Mouse (Mus musculus) Patski (cell line): Measurements from ENCODE around the gene Prmt3. TPM values are rescaled to one million over a fixed set of nuclear protein-coding genes. Genes with fewer than 3 reads are reported as not detected.

Experiments
- ATAC-seq: fragments of 100-300 bp; one replicate; pipeline ENCODE4 v1.8.0; 2021
- CTCF ChIA-PET: fragments of 350-600 bp; sonication (Branson Sonifier 250); formaldehyde crosslinking; loops from one replicate; lab custom pipeline; 2022; ENCODE audit warnings: inconsistent platforms; lab: Charles Lee
- POLR2A ChIA-PET: fragments of 350-600 bp; sonication (Branson Sonifier 250); formaldehyde crosslinking; loops from one replicate; lab custom pipeline; 2022; ENCODE audit warnings: antibody characterized with exemption, inconsistent platforms; lab: Charles Lee
- DNase-seq: peaks from one replicate; pipeline ENCODE4 v3.0.0-alpha.2; 2011; ENCODE audit warnings: low read depth, low spot score
- H3K27me3 ChIP-seq: fragments of 371-371 bp; one replicate; pipeline ENCODE4 v1.5.1; 2021
- CTCF ChIP-seq: fragments of 100-300 bp; IDR thresholded peaks from one replicate; pipeline ENCODE4 v1.5.1; 2021
- in situ Hi-C: fragments of 300-500 bp; cut with MboI; formaldehyde crosslinking; loops from 3 replicates; pipeline ENCODE4 v1.11.1; 2018; ENCODE audit warnings: low pct_unique_long_range_greater_than_20kb, mixed read lengths
- polyA plus RNA-seq: library from polyadenylated mRNA; unstranded; gene quantifications from one replicate; pipeline ENCODE4 v1.2.3, GENCODE M21; 2021

The Prmt3 gene
- polyA plus RNA-seq = 43.0 TPM

GRCm38 (mm10) chr7:49778114-49778901, at the start of gene Prmt3:
Gene Prmt3, plus strand, starts transcription at chr7:49778346.
- POLR2A ChIA-PET = no interaction called here
- ATAC-seq (peak; percentile 75), DNase-seq (peak; percentile 53)
- TF ChIP-seq CTCF = peak; percentile 98
- in situ Hi-C loops = no loop called here
- H3K27me3 ChIP-seq = no peaks in the 10 kb centered on the region
- CTCF ChIA-PET = interaction anchor here (2.0 kb wide), 1 partner anchor 10 kb away, joined by 5 read pairs; no protein-coding TSS in a partner anchor

GRCm38 (mm10) chr7:49734342-49734741, 43.8 kb upstream of the Prmt3 start:
- TF ChIP-seq CTCF = no peak
- no peaks in the 10 kb centered on the region for H3K27me3 ChIP-seq
- CTCF ChIA-PET = interaction anchor here (0.8 kb wide), 1 partner anchor 13 kb away, joined by 3 read pairs; no protein-coding TSS in a partner anchor
- in situ Hi-C loops = no loop called here
- ATAC-seq (no peak), DNase-seq (no peak)
- POLR2A ChIA-PET = no interaction called here

GRCm38 (mm10) chr7:49739448-49739847, 38.7 kb upstream of the Prmt3 start:
- TF ChIP-seq CTCF = no peak
- ChIA-PET CTCF (no interaction called here), POLR2A (no interaction called here)
- in situ Hi-C loops = no loop called here
- DNase-seq (no peak), ATAC-seq (no peak)
- H3K27me3 ChIP-seq = peaks cover 7% of the 10 kb centered on the region

GRCm38 (mm10) chr7:49741474-49741873, 36.7 kb upstream of the Prmt3 start:
- ATAC-seq (no peak), DNase-seq (no peak)
- peaks cover 7% of the 10 kb centered on the region for H3K27me3 ChIP-seq
- in situ Hi-C loops = no loop called here
- ChIA-PET CTCF (interaction anchor here (1.6 to 1.9 kb wide), 2 partner anchors 9 to 12 kb away, joined by 4 to 7 read pairs; no protein-coding TSS in a partner anchor), POLR2A (no interaction called here)
- no peak for TF ChIP-seq CTCF

GRCm38 (mm10) chr7:49741923-49742322, 36.2 kb upstream of the Prmt3 start:
- ATAC-seq (no peak), DNase-seq (no peak)
- ChIA-PET CTCF (interaction anchor here (1.0 to 1.9 kb wide), 3 partner anchors 9 to 77 kb away, joined by 3 to 7 read pairs (median 4); no protein-coding TSS in a partner anchor), POLR2A (no interaction called here)
- TF ChIP-seq CTCF = no peak
- H3K27me3 ChIP-seq = peaks cover 7% of the 10 kb centered on the region
- in situ Hi-C loops = no loop called here

GRCm38 (mm10) chr7:49751148-49751547, 27.0 kb upstream of the Prmt3 start:
- ChIA-PET CTCF (interaction anchor here (0.6 to 9.3 kb wide), 6 partner anchors 11 to 283 kb away, joined by 3 to 178 read pairs (median 6); no protein-coding TSS in a partner anchor), POLR2A (no interaction called here)
- ATAC-seq (peak; percentile 54), DNase-seq (no peak)
- no peaks in the 10 kb centered on the region for H3K27me3 ChIP-seq
- TF ChIP-seq CTCF = peak; percentile 84
- in situ Hi-C loops = no loop called here

- in situ Hi-C loops = no loop called here
- H3K27me3 ChIP-seq = no peaks in the 10 kb centered on the region
- CTCF ChIA-PET = interaction anchor here (0.6 to 9.3 kb wide), 13 partner anchors 9 to 284 kb away, joined by 3 to 178 read pairs (median 6); no protein-coding TSS in a partner anchor
- DNase-seq (no peak), ATAC-seq (no peak)
- POLR2A ChIA-PET = no interaction called here
- TF ChIP-seq CTCF = peak; percentile 78
Measured at GRCm38 (mm10) chr7:49752730-49753506, 25.2 kb upstream of the Prmt3 start.

- in situ Hi-C loops = loop anchor here (5.0 kb wide), 2 partner anchors 142 to 287 kb away; no protein-coding TSS in a partner anchor
- ATAC-seq = peak; percentile 63
- no peaks in the 10 kb centered on the region for H3K27me3 ChIP-seq
- peak; percentile 89 for TF ChIP-seq CTCF
- ChIA-PET POLR2A (no interaction called here), CTCF (interaction anchor here (0.7 to 9.3 kb wide), 16 partner anchors 8 to 172 kb away, joined by 3 to 178 read pairs (median 4); no protein-coding TSS in a partner anchor)
- no peak for DNase-seq
Measured at GRCm38 (mm10) chr7:49754767-49755166, 23.4 kb upstream of the Prmt3 start.

GRCm38 (mm10) chr7:49758934-49759571, 19.1 kb upstream of the Prmt3 start, which contains the start of gene Htatip2:
Gene Htatip2, plus strand, starts transcription at chr7:49759115.
- no peak for DNase-seq
- POLR2A ChIA-PET = no interaction called here
- CTCF ChIA-PET = interaction anchor here (1.5 kb wide), 1 partner anchor 143 kb away, joined by 6 read pairs; no protein-coding TSS in a partner anchor
- TF ChIP-seq CTCF = no peak
- no peak for ATAC-seq
- H3K27me3 ChIP-seq = no peaks in the 10 kb centered on the region
- in situ Hi-C loops = loop anchor here (5.0 kb wide), 2 partner anchors 147 to 292 kb away; no protein-coding TSS in a partner anchor
